Mouse (Mus musculus) small intestine, adult 2 months (tissue): ENCODE data around the gene C530008M17Rik.

ENCODE experiments used
- CTCF ChIP-seq: fragments of 200-500 bp; IDR thresholded peaks from 2 replicates; pipeline ENCODE4 v1.5.1; 2012; ENCODE audit warnings: low read depth, mild to moderate bottlenecking, control low read depth, inconsistent platforms, low read length, moderate library complexity, mixed read lengths; ENCODE audit not compliant: insufficient replicate concordance, insufficient read length; ENCODE audit errors: extremely low read depth
- POLR2A ChIP-seq: fragments of 200-500 bp; IDR thresholded peaks from 2 replicates; pipeline ENCODE4 v1.6.1; 2012; ENCODE audit warnings: low read depth, mild to moderate bottlenecking, control low read depth, inconsistent platforms, low read length, moderate library complexity

GRCm38 (mm10) chr5:76853549-76853948 is 197.2 kb downstream of the C530008M17Rik start:
- TF ChIP-seq POLR2A (no peak), CTCF (peak; percentile 97)
